Mouse (Mus musculus): ENCODE measurements around the gene B020011L13Rik. TPM values are rescaled to one million over a fixed set of nuclear protein-coding genes. Genes with fewer than 3 reads are reported as not detected.
"Not testable (repeated sequence)": the region's sequence is repeated elsewhere in the genome, so short reads cannot be mapped to it uniquely, and the experiment has no call there.

B020011L13Rik gene
- polyA plus RNA-seq (2014; fragmentation: Nextera tagmentation; extraction: Ambion mirVana), result not detected in 2 replicates

GRCm38 (mm10) chr1:117780833-117781232 lies at the start of gene B020011L13Rik:
B020011L13Rik (plus strand) TSS chr1:117781133.
- H3K27ac ChIP-seq (ENCODE audit: low read depth, low read length); H3K27me3 ChIP-seq (ENCODE audit: control insufficient read depth, insufficient read depth, low read length); DNase-seq (ENCODE audit: low spot score); H3K9me3 ChIP-seq (ENCODE audit: control insufficient read depth, low read length); H3K4me3 ChIP-seq (ENCODE audit: low read depth, low read length); H3K4me1 ChIP-seq (replicated peaks; ENCODE audit: control insufficient read depth, insufficient read depth, low read length); H3K9ac ChIP-seq (ENCODE audit: low read length); H3K36me3 ChIP-seq (ENCODE audit: control insufficient read depth, insufficient read depth, low read length); H3K4me2 ChIP-seq (ENCODE audit: low read depth, low read length, severe bottlenecking); ATAC-seq (replicated peaks; ENCODE audit: low FRiP score): not testable (repeated sequence)
- WGBS, result 67% methylated on average over 3 of the region's 3 CpGs

GRCm38 (mm10) chr1:117816271-117816670 lies 35.3 kb downstream of the B020011L13Rik start:
- ATAC-seq (replicated peaks; ENCODE audit: low FRiP score); DNase-seq (ENCODE audit: low spot score); H3K36me3 ChIP-seq (ENCODE audit: control insufficient read depth, insufficient read depth, low read length); H3K4me1 ChIP-seq (replicated peaks; ENCODE audit: control insufficient read depth, insufficient read depth, low read length); H3K4me2 ChIP-seq (ENCODE audit: low read depth, low read length, severe bottlenecking); H3K27me3 ChIP-seq (ENCODE audit: control insufficient read depth, insufficient read depth, low read length); H3K27ac ChIP-seq (ENCODE audit: low read depth, low read length); H3K9ac ChIP-seq (ENCODE audit: low read length); H3K9me3 ChIP-seq (ENCODE audit: control insufficient read depth, low read length); H3K4me3 ChIP-seq (ENCODE audit: low read depth, low read length): not testable (repeated sequence)

- H3K9me3 ChIP-seq (ENCODE audit: control insufficient read depth, low read length); H3K4me1 ChIP-seq (replicated peaks; ENCODE audit: control insufficient read depth, insufficient read depth, low read length); H3K27ac ChIP-seq (ENCODE audit: low read depth, low read length); ATAC-seq (replicated peaks; ENCODE audit: low FRiP score); H3K36me3 ChIP-seq (ENCODE audit: control insufficient read depth, insufficient read depth, low read length); H3K4me3 ChIP-seq (ENCODE audit: low read depth, low read length); H3K27me3 ChIP-seq (ENCODE audit: control insufficient read depth, insufficient read depth, low read length); DNase-seq (ENCODE audit: low spot score); H3K4me2 ChIP-seq (ENCODE audit: low read depth, low read length, severe bottlenecking); H3K9ac ChIP-seq (ENCODE audit: low read length): not testable (repeated sequence)
- WGBS, result 79% methylated on average over 5 of the region's 5 CpGs
These were observed 48.8 kb downstream of the B020011L13Rik start, which contains the start of gene Gm28360 for GRCm38 (mm10) chr1:117829781-117830180. Gm28360 (plus strand) TSS chr1:117830081.

GRCm38 (mm10) chr1:117851718-117852117 lies 70.8 kb downstream of the B020011L13Rik start:
- not testable (repeated sequence) for DNase-seq (ENCODE audit: low spot score); H3K4me2 ChIP-seq (ENCODE audit: low read depth, low read length, severe bottlenecking); H3K27me3 ChIP-seq (ENCODE audit: control insufficient read depth, insufficient read depth, low read length); H3K27ac ChIP-seq (ENCODE audit: low read depth, low read length); H3K9ac ChIP-seq (ENCODE audit: low read length); H3K4me1 ChIP-seq (replicated peaks; ENCODE audit: control insufficient read depth, insufficient read depth, low read length); H3K4me3 ChIP-seq (ENCODE audit: low read depth, low read length); H3K9me3 ChIP-seq (ENCODE audit: control insufficient read depth, low read length); H3K36me3 ChIP-seq (ENCODE audit: control insufficient read depth, insufficient read depth, low read length); ATAC-seq (replicated peaks; ENCODE audit: low FRiP score)
- WGBS, result 87% methylated on average over 3 of the region's 3 CpGs

Other genes starting within 250 kb of the B020011L13Rik start
- gene Gm28363, start 84.0 kb upstream of the B020011L13Rik start, polyA plus RNA-seq (2014; fragmentation: Nextera tagmentation; extraction: Ambion mirVana), result not detected in 2 replicates
- gene Gm28360, start 48.9 kb downstream of the B020011L13Rik start, polyA plus RNA-seq (2014; fragmentation: Nextera tagmentation; extraction: Ambion mirVana), result not detected in 2 replicates
- not detected in 2 replicates for gene Gm28168, start 146.9 kb downstream of the B020011L13Rik start, polyA plus RNA-seq (2014; fragmentation: Nextera tagmentation; extraction: Ambion mirVana)
- gene Gm7145, start 184.8 kb downstream of the B020011L13Rik start, polyA plus RNA-seq (2014; fragmentation: Nextera tagmentation; extraction: Ambion mirVana), result not detected in 2 replicates

All from forebrain, embryonic 11.5 days (tissue).